Mouse (Mus musculus) intestine, embryonic 16.5 days (tissue): ENCODE data around the gene Krtap13-1. TPM values are rescaled to one million over a fixed set of nuclear protein-coding genes. Genes with fewer than 3 reads are reported as not detected.

Source experiments
- ATAC-seq: fragments of 200-750 bp; cut with Nextera tagmentation; 2 replicates; pipeline ENCODE4 v1.8.0; 2017; ENCODE audit warnings: moderate TSS enrichment, moderate library complexity
- H3K27ac ChIP-seq: fragments of 300-500 bp; sonication (generic); 2 replicates; pipeline ENCODE4 v1.5.1; 2014; ENCODE audit warnings: mild to moderate bottlenecking, low read length
- H3K27me3 ChIP-seq: fragments of 300-500 bp; sonication (generic); replicated peaks from 2 replicates; pipeline ENCODE4 v1.6.1; 2014; ENCODE audit warnings: low read length, control low read depth, mixed read lengths; ENCODE audit not compliant: control insufficient read depth, insufficient read depth
- H3K36me3 ChIP-seq: fragments of 300-500 bp; sonication (generic); 2 replicates; pipeline ENCODE4 v1.6.1; 2014; ENCODE audit warnings: low read length, control low read depth; ENCODE audit not compliant: control insufficient read depth, insufficient read depth
- H3K4me1 ChIP-seq: fragments of 300-500 bp; sonication (generic); 2 replicates; pipeline ENCODE4 v1.6.1; 2014; ENCODE audit warnings: low read length, control low read depth, mixed read lengths; ENCODE audit not compliant: control insufficient read depth, insufficient read depth
- H3K4me2 ChIP-seq: fragments of 300-500 bp; sonication (generic); 2 replicates; pipeline ENCODE4 v1.6.1; 2014; ENCODE audit warnings: low read depth, low read length, control low read depth
- H3K4me3 ChIP-seq: fragments of 300-500 bp; sonication (generic); 2 replicates; pipeline ENCODE4 v1.5.1; 2014; ENCODE audit warnings: mild to moderate bottlenecking, low read length
- H3K9ac ChIP-seq: fragments of 300-500 bp; sonication (generic); 2 replicates; pipeline ENCODE4 v1.6.1; 2014; ENCODE audit warnings: low read depth, low read length
- H3K9me3 ChIP-seq: fragments of 300-500 bp; sonication (generic); 2 replicates; pipeline ENCODE4 v1.6.1; 2016; ENCODE audit warnings: low read length, control low read depth; ENCODE audit not compliant: control insufficient read depth
- WGBS: fragments of 180-500 bp; shearing (Covaris S2); extraction: QIAGEN DNeasy Blood & Tissue Kit; methylation state at CpG from one replicate; pipeline ENCODE4 v1.1.7; 2014; 5-methylcytosine and 5-hydroxymethylcytosine counted together
- polyA plus RNA-seq: library from polyadenylated mRNA; unstranded; fragments of >200 nt; fragmentation: Nextera tagmentation; extraction: Ambion mirVana; gene quantifications from 2 replicates; pipeline ENCODE4 v1.2.1, GENCODE M21; 2015

The Krtap13-1 gene
- not detected in 2 replicates for polyA plus RNA-seq

DNA sequence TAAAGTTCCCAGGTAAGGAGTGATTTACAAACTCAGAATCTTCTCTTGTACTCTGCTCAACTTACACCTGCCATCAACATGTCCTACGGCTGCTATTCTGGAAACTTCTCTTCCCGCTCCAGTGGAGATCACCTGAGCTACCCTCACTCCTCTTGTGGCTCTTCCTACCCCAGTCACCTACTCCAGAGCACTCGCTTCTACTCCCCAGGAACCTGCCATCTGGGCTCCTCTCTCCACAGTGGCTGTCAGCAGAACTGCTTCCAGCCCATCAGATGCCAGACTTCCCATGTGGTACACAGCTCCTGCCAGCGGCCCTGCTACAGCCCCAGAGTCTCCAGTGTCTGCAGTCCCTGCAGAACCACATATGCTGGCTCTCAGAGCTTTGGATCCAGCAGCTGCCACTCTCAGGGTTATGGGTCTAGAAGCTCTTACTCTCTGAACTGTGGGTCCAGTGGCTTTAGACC is at the start of gene Krtap13-1:
Gene Krtap13-1, plus strand, starts transcription at position 51 of the 464 bp plus-strand sequence.
- Histone ChIP-seq H3K9ac (no peak within 1 kb of the TSS), H3K4me2 (no peak within 1 kb of the TSS), H3K9me3 (no peaks in the 10 kb centered on the region), H3K36me3 (no peaks in the 10 kb centered on the region), H3K27ac (no peak within 1 kb of the TSS), H3K4me3 (no peak within 1 kb of the TSS), H3K4me1 (no peaks in the 10 kb centered on the region), H3K27me3 (no peaks in the 10 kb centered on the region)
- ATAC-seq, result no peak
- WGBS, result 75% methylated on average over 4 of the region's 4 CpGs

DNA sequence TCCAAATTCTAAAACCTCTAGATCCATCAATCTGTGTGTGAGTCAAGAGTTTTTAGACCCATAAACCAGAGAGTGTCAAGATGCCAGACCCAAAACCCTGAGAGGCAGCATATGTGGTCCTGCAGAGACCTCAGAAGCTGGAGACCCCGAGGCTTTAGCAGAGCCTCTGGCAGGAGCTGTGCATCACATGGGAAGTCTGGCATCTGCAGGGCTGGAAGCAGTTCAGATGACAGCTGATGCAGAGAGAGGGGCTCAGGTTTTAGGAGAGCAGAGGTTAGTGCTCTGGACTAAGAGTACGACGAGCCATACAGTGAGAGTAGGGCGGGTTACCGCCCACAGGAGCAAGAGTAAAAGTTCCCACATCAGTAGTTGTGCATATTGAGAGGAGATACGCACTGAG is 49.6 kb upstream of the Krtap13-1 start:
- Histone ChIP-seq H3K4me3 (no peak overlapping the region), H3K4me1 (no peaks in the 10 kb centered on the region), H3K4me2 (no peak overlapping the region), H3K9me3 (no peaks in the 10 kb centered on the region), H3K9ac (no peak overlapping the region), H3K27me3 (no peaks in the 10 kb centered on the region), H3K36me3 (no peaks in the 10 kb centered on the region), H3K27ac (no peak overlapping the region)
- 77% methylated on average over 6 of the region's 6 CpGs for WGBS
- ATAC-seq, result no peak

DNA sequence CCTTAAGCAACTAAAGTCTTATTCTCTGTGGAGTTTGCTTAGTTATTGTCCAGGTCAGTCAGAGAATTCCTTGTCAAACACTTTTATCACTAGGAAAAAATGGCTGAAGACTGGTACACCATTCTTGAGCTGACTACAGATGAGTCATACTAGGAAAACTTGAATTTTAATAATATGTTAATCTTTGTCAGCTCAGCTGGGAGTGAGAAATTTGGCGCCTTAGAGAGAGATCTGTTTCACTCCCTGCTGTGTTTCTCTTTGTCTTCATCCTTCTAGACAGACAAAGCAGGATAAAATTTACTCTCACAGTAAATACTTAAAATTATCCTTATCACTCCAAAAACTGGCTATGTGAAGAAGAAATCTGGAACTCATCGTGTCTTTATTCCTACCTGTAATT is 47.4 kb upstream of the Krtap13-1 start:
- H3K27ac ChIP-seq, result no peak overlapping the region
- H3K9ac ChIP-seq, result no peak overlapping the region
- H3K4me2 ChIP-seq, result no peak overlapping the region
- no peak overlapping the region for H3K4me3 ChIP-seq
- no peaks in the 10 kb centered on the region for H3K36me3 ChIP-seq
- 62% methylated on average over 2 of the region's 2 CpGs for WGBS
- H3K9me3 ChIP-seq, result no peaks in the 10 kb centered on the region
- ATAC-seq, result no peak
- no peaks in the 10 kb centered on the region for H3K27me3 ChIP-seq
- no peaks in the 10 kb centered on the region for H3K4me1 ChIP-seq

DNA sequence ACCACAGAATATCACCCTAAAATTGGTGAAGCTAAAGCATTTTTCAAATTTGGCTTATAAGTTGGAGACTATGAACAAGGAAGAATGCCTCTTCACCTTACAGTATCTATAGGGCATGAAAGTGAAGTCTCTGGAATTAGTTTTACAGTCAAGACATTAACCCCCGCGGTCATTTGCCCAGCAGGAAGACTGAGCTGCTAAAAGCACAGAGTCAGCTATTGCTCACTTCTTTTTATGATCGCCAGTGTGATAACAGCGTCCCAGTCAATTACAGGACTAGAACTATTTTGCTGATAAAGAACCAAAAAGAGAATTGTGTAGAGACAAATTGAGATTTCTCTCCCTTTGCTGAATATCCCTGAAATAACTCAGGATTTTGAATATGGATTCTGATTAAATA is 32.4 kb upstream of the Krtap13-1 start:
- peak; percentile 70 for ATAC-seq
- Histone ChIP-seq H3K27ac (no peak overlapping the region), H3K9ac (no peak overlapping the region), H3K36me3 (no peaks in the 10 kb centered on the region), H3K4me1 (no peaks in the 10 kb centered on the region), H3K4me3 (no peak overlapping the region), H3K4me2 (no peak overlapping the region), H3K9me3 (no peaks in the 10 kb centered on the region), H3K27me3 (no peaks in the 10 kb centered on the region)
- WGBS, result 55% methylated on average over 4 of the region's 4 CpGs

DNA sequence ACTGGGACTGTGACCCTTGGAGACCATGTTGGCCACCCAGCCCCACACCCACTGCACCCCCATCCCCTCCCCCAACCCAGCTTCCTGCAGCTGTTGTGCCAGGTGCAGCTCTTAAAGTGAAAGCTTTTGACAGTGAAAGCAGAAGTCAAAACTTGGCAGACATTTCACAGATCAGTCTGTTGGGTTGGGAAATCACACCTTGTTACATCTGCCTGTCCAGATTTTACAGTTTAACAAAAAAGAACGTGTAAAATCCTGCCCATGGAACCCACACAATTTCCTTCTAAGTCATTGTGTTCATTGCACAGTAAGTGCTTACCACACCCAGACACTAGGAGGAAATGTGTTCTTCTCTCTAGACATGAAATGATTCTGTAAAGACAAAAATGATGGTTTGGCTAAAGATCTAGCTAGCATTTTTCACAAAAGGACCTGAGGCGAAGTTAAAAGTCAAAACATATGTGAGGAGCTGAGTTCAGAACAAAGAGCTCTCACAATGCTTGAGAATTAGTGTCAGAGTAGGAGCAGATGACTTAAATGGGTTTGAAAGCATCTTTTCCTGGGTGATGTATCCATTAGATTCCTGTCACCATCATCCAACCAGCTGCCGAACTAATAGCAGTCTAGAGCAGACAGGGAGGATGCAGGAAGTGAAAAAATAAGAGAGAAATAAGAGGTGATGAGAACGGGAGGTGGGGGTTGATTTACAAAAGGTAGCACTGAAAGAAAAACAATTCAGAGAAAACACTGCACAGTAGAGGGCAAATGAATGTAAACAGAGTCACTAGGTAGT is 27.4 kb upstream of the Krtap13-1 start:
- no peaks in the 10 kb centered on the region for H3K4me1 ChIP-seq
- no peak overlapping the region for H3K4me2 ChIP-seq
- no peak overlapping the region for H3K9ac ChIP-seq
- no peaks in the 10 kb centered on the region for H3K27me3 ChIP-seq
- no peaks in the 10 kb centered on the region for H3K9me3 ChIP-seq
- no peaks in the 10 kb centered on the region for H3K36me3 ChIP-seq
- H3K4me3 ChIP-seq, result no peak overlapping the region
- ATAC-seq, result no peak
- 52% methylated on average over 4 of the region's 4 CpGs for WGBS
- H3K27ac ChIP-seq, result no peak overlapping the region

DNA sequence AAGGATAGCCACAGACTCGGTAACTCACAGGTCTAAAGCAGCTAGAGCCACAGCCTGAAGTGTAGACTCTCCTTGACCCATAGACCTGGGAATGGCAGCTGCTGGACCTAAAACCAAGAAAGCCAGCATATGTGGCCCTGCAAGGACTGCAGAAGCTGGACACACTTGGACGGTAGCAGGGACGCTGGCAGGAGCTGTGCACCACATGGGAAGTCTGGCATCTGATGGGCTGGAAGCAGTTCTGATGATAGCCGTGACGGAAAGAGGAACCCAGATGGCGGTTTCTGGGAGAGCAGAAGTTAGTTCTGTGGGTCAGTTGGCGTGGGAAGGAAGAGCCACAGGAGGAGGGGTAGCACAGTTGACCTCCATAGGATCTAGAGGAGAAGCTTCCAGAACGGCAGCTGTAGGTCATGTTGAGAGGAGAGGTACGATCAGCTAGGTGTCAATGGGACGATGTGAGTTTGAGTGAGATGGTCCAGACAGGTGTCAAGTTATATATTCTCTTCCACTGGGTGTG is 21.1 kb upstream of the Krtap13-1 start, which contains the start of gene 2310061N02Rik:
Gene 2310061N02Rik, minus strand, starts transcription at position 467 of the 517 bp plus-strand sequence.
- Histone ChIP-seq H3K9ac (no peak within 1 kb of the TSS), H3K27ac (no peak within 1 kb of the TSS), H3K4me2 (no peak within 1 kb of the TSS), H3K27me3 (no peaks in the 10 kb centered on the region), H3K4me1 (0 out of 2 replicates have a peak, but pooled peaks cover 4% of the 10 kb centered on the region), H3K9me3 (no peaks in the 10 kb centered on the region), H3K36me3 (no peaks in the 10 kb centered on the region), H3K4me3 (no peak within 1 kb of the TSS)
- ATAC-seq, result no peak
- 93% methylated on average over 10 of the region's 10 CpGs for WGBS

DNA sequence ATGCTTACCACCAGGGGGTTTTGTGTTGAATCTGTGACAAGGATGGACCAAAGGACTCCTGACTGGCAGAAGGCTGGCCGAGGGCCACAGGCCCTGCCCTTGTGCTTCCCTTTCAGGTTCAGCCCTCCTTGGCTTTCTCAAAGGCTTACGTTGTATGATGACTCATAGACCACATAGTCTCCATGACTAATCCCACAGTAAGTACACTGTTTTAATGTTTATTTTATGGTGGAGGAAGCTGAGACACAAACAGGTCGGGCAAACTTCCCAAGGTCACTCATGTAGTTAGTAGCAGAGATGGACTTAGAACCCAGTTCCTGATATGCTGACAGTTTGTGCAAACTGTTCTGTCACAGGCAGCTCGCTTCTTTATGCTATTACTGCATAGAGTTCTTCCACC is 17.9 kb upstream of the Krtap13-1 start:
- no peaks in the 10 kb centered on the region for H3K27me3 ChIP-seq
- H3K4me3 ChIP-seq, result no peak overlapping the region
- no peaks in the 10 kb centered on the region for H3K36me3 ChIP-seq
- H3K4me1 ChIP-seq, result 0 out of 2 replicates have a peak, but pooled peaks cover 4% of the 10 kb centered on the region
- peak; percentile 94 for ATAC-seq
- 53% methylated on average over 4 of the region's 4 CpGs for WGBS
- no peak overlapping the region for H3K4me2 ChIP-seq
- H3K9me3 ChIP-seq, result no peaks in the 10 kb centered on the region
- no peak overlapping the region for H3K27ac ChIP-seq
- H3K9ac ChIP-seq, result no peak overlapping the region

DNA sequence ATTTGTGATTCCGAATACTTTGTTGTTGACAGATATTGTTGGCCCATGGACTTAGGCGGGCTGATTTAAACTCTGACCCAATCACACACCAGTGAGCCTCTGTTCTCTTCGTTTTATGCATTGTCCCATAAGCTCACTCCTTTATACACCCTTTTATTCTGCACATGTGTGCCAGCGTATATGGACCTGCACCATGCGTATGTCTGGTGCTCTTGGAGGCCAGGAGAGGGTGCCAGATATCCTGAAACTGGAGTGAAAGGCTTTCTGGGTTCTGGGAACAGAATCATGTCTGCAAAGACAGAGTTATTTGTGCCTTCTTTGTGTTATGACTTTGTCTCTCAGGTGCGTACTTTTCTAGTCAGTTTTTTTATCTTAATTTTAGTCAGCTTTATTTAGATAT is 17.4 kb upstream of the Krtap13-1 start:
- Histone ChIP-seq H3K4me2 (no peak overlapping the region), H3K9me3 (no peaks in the 10 kb centered on the region), H3K27me3 (no peaks in the 10 kb centered on the region), H3K4me1 (0 out of 2 replicates have a peak, but pooled peaks cover 4% of the 10 kb centered on the region), H3K27ac (no peak overlapping the region), H3K9ac (no peak overlapping the region), H3K36me3 (no peaks in the 10 kb centered on the region), H3K4me3 (no peak overlapping the region)
- ATAC-seq, result peak; percentile 71
- 81% methylated on average over 6 of the region's 6 CpGs for whole genome bisulfite sequencing

DNA sequence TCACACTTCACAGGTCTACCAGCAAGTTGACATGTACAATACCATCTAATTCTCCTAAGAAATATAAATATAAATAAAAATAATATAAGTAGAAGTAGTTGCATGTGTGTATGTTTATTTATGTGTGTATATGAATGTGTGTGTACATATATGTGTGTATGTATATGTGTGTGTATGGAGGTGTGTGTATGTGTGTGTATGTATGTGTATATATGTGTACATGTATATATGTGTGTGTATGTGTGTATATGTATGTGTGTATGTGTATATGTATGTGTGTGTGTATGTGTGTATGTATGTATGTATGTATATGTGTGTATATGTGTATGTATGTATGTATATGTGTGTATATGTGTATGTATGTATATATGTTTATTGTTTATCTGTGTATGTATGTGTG is 12.1 kb upstream of the Krtap13-1 start:
- Histone ChIP-seq H3K9ac (no peak overlapping the region), H3K4me3 (no peak overlapping the region), H3K4me2 (no peak overlapping the region), H3K27ac (no peak overlapping the region), H3K27me3 (no peaks in the 10 kb centered on the region), H3K4me1 (no peaks in the 10 kb centered on the region), H3K36me3 (no peaks in the 10 kb centered on the region), H3K9me3 (no peaks in the 10 kb centered on the region)
- ATAC-seq, result no peak
